Mouse (Mus musculus) embryonic stem cell, embryonic (primary cell): ENCODE results near the gene Slc35g2.

Experiments used
- CTCF ChIA-PET, 4 experiments: fragments of 300-600 bp in 2 of 4; fragments of 350-600 bp in 2 of 4; sonication (Branson Sonifier 250); formaldehyde crosslinking; loops; one replicate each; lab custom pipeline; 2022; ENCODE audit warnings: inconsistent platforms in 2 of 4; lab: Charles Lee
- POLR2A ChIA-PET, 4 experiments: fragments of 300-600 bp in 2 of 4; fragments of 350-600 bp in 2 of 4; sonication (Branson Sonifier 250); formaldehyde crosslinking; loops; one replicate each; lab custom pipeline; 2022; ENCODE audit warnings: antibody characterized with exemption in 4 of 4, inconsistent platforms in 1 of 4; lab: Charles Lee

Slc35g2 gene

DNA sequence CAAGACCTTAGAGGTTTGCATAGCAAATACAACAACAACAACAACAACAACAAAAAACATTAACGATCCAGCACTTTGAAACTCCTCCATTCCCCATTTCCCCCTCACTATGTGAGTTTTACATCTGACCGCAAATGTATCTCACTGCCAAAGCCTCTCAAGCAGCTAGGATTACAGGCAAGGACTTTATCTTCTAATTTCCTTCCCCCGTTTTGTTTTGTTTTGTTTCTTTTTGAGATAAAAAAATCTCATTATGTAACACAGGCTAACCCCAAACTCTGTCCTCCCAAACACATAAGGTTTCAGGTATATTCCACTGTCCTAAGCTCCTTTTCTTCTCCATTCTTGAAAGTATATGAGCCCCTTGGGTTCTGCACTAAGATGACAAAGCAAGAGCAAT, 36.2 kb downstream of the Slc35g2 start:
- ChIA-PET CTCF (interaction anchor here in 2 of 4 experiments (0.6 to 1.4 kb wide), 3 partner anchors 11 to 291 kb away, joined by 4 to 8 read pairs (median 4); partner anchors contain the start of gene Nck1 (in 1 of the 2)), POLR2A (interaction anchor here in 3 of 4 experiments (0.6 to 3.1 kb wide), 5 partner anchors 9 to 500 kb away, joined by 4 to 15 read pairs (median 8); partner anchors contain the start of genes Nck1 (in 3 of the 3) and Pccb (in 1 of the 3))

DNA sequence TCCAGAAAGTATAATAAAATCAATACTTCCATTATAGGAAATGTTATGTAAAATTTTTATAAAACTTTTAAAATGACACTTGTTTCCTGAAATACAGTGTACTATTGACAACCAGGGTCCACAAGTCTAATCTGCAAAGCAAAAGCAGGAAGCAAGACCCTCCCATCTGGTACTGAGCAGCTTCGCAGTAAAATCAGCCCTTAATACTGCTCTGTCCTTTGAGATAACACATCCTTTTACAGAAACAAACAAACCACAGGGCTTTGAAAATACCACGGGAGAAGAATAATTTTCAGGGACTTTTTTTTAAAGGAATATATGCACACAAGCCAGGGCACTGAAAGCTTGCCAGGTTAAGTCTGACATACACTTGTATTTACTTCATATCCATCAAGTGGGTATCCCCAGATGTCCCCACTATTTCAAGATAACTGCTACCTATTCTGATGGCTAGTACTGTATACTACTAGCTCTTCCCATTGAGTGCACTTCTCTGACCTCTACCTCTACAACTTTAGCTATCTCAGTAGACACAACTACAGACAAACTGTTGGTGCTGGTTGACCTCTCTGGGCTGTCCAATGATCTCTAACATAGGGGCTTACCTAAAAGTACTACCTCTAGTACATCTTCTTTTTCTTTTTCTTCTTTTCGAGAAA, 37.9 kb downstream of the Slc35g2 start:
- CTCF ChIA-PET = interaction anchor here in 3 of 4 experiments (0.5 to 1.8 kb wide), 3 partner anchors 12 to 470 kb away, joined by 3 to 5 read pairs (median 5); no protein-coding TSS in a partner anchor
- POLR2A ChIA-PET = interaction anchor here in 3 of 4 experiments (0.7 to 2.1 kb wide), 10 partner anchors 8 to 230 kb away, joined by 3 to 14 read pairs (median 4); partner anchors contain the start of gene Nck1 (in 3 of the 3)

DNA sequence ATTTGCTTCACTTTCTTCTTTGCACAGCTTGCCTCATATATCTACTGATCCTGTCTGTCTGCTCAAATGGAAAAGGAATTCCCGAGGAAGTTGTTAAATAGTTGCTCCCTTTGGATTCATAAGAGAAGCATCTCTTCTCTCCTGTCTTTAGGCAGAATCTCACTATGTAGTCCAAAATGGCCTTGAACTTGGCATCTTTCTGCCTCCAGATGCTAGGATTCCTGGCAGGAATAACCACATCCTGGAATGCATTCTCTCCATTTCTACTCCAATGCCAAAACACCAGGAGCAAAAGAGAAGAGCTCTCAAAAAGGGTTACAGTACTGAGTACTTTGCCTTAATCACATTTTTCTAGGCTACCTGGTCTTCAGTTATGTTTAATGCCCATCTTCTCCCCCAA, 39.6 kb downstream of the Slc35g2 start:
- POLR2A ChIA-PET = interaction anchor here in 1 of 4 experiments (1.1 to 1.4 kb wide), 3 partner anchors 10 to 112 kb away, joined by 3 to 4 read pairs (median 3); no protein-coding TSS in a partner anchor
- CTCF ChIA-PET = no interaction called here

DNA sequence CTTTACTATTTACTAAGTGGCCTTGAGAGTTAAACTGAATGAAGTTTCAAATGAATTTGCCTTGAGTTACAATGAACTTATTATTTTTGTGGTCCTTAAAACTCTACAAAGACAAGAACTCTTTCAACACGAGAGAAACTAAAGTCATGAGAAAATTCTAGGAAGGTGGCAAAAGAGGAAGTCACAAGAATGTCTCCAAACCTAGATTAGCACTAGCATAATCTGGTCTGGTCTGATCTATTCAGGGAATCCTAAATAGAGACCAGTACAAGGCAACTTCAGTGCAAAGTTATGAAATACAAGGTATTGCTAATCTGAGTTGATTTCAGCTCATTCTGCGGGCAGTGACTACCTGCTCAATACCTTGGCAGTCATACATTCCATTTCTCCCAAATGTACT, 45.7 kb downstream of the Slc35g2 start:
- ChIA-PET CTCF (interaction anchor here in 1 of 4 experiments (1.1 kb wide), 1 partner anchor 71 kb away, joined by 3 read pairs; no protein-coding TSS in a partner anchor), POLR2A (interaction anchor here in 2 of 4 experiments (0.6 to 2.6 kb wide), 4 partner anchors 8 to 230 kb away, joined by 3 to 10 read pairs (median 3); partner anchors contain the start of gene Nck1 (in 1 of the 2))

DNA sequence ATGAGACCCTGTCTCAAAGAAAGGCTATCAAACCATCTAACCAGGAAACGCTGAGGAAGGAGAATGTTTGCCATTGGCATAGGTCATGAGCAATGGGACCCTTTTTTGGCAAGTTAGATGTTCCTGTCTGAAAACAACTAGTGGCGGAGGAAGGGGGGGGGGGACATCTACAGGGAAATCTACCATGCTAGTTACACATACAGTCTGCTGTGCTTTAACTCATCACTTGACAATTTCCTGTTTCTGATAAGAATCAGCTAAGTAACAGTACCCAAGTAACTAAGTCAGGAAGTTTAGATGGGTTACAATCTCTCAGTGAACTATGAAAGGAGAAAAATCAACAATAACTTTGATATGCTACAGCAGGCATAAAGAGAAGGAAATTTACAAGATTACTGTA, 48.9 kb downstream of the Slc35g2 start:
- POLR2A ChIA-PET = interaction anchor here in 1 of 4 experiments (1.3 to 1.7 kb wide), 2 partner anchors 11 to 18 kb away, joined by 3 to 4 read pairs; no protein-coding TSS in a partner anchor
- CTCF ChIA-PET = no interaction called here

DNA sequence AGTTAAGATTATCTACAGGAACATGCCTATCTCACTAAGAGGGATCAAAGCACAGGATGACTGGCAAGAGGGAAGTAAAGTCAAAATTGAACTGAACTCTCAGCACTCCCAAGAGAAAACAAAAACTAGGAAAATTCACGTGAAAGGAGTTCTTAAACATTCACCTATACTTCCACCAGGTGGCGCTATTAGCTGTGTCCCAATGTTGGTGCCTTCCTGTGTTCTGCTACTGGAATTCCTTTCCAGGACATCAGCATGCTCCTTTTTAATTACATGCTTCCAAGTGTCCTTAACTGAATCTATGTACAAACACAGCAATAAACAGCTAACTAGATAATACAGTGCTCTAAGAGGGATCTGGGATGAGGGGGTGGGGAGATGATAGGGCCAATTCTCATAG, 50.3 kb downstream of the Slc35g2 start:
- CTCF ChIA-PET = interaction anchor here (0.6 to 1.6 kb wide), 34 partner anchors 12 to 639 kb away, joined by 3 to 17 read pairs (median 4); partner anchors contain the start of gene Nck1 (in 3 of the 4)

DNA sequence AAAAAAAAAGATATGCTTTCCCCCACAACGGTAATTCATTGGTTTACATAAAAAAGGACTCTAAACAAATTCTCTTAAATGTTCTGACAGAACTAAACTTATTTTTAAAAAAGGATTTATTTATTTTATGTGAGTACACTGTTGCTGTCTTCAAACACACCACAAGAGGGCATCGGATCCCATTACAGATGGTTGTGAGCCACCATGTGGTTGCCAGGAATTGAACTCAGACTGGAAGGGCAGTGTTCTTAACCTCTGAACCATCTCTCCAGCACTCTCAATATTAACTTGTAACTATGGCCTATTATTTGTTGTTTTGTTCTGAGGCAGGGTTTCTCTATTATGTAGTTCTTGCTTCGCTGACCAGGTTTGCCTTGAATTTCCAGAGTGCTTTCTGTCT, 50.9 kb downstream of the Slc35g2 start:
- ChIA-PET POLR2A (interaction anchor here in 3 of 4 experiments (1.0 to 1.7 kb wide), 4 partner anchors 16 to 123 kb away, joined by 3 to 10 read pairs (median 5); no protein-coding TSS in a partner anchor), CTCF (interaction anchor here (0.5 to 1.6 kb wide), 20 partner anchors 13 to 885 kb away, joined by 3 to 17 read pairs (median 4); partner anchors contain the start of gene Nck1 (in 3 of the 4))

More for the DNA sequence above, 50.3 kb downstream of the Slc35g2 start:
- POLR2A ChIA-PET = interaction anchor here (0.5 to 1.7 kb wide), 10 partner anchors 11 to 672 kb away, joined by 3 to 10 read pairs (median 3); partner anchors contain the start of gene Nck1 (in 1 of the 4)

DNA sequence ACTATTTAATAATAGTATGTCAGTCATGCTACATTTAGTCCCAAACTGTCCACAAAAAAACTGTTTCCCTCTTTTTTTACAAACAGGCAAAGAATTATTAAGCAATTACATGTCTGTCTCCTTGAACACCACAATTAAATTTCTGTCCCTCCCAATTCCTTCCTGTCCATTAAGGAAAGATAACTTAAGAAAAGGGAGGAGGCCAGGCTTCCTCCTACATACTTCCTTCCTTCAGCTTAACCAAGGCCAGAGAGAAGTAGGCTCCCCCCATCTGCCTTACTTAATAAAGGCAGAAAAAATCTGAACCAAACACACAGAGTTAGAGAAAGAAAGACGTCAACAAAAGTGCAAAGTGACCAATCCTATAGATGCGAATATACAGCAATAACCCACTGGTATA, 63.3 kb downstream of the Slc35g2 start:
- ChIA-PET POLR2A (interaction anchor here in 2 of 4 experiments (0.8 to 1.8 kb wide), 4 partner anchors 89 to 496 kb away, joined by 3 to 5 read pairs (median 4); no protein-coding TSS in a partner anchor), CTCF (interaction anchor here in 2 of 4 experiments (0.6 to 0.7 kb wide), 2 partner anchors 233 to 402 kb away, joined by 3 to 4 read pairs; no protein-coding TSS in a partner anchor)

DNA sequence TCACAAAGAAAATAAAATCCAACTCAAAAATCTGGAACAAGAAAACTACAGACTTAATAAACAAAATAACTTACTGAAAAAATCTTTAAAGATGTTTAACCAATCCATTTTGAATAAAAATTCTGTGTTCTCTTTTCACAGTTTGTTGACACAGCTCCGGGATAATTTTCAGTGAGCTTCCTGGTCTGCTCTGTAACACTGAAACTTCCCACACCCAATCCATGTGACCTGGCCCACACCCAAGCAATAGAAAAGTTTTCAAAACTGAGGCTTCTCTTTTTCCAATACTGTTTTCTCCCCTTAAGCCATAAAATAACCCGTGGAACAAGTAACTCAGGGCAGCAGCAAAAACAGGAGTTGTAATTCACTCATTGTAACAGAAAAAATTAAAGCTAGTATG, 64.2 kb downstream of the Slc35g2 start:
- POLR2A ChIA-PET = interaction anchor here in 2 of 4 experiments (0.7 to 1.8 kb wide), 2 partner anchors 20 to 136 kb away, joined by 3 to 5 read pairs; no protein-coding TSS in a partner anchor
- CTCF ChIA-PET = interaction anchor here in 2 of 4 experiments (0.5 to 1.7 kb wide), 3 partner anchors 14 to 1080 kb away, joined by 3 to 11 read pairs (median 7); no protein-coding TSS in a partner anchor

DNA sequence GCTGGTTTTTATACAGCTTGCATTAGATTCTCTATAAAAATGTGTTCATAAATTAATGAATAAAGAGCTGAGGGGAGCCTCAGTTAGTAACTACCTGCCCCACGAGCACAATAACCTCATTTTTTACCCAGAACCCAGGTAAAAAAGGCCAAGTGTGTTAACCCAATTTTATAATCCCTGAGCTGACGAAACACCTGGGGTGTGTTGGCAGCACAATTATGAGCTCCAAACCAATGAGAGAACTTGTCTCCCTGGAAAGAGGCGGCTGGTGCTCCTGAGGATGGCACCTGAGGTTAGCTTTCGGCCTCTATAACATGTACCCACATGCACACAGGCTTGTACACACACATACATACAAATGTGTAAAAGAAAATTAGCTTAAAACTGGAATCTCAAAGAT, 65.4 kb downstream of the Slc35g2 start:
- CTCF ChIA-PET = interaction anchor here in 2 of 4 experiments (1.2 to 1.7 kb wide), 2 partner anchors 15 kb away, joined by 4 to 7 read pairs; no protein-coding TSS in a partner anchor
- POLR2A ChIA-PET = interaction anchor here in 1 of 4 experiments (0.7 to 1.0 kb wide), 2 partner anchors 9 to 40 kb away, joined by 3 read pairs; partner anchors contain the start of gene Nck1
